Mouse (Mus musculus): ENCODE results near the gene Rpl14. TPM values are rescaled to one million over a fixed set of nuclear protein-coding genes. Genes with fewer than 3 reads are reported as not detected.
"Not testable (repeated sequence)": the region's sequence is repeated elsewhere in the genome, so short reads cannot be mapped to it uniquely, and the experiment has no call there.

The Rpl14 gene
- 730 and 733 TPM in 2 replicates for polyA plus RNA-seq (2015; fragmentation: Nextera tagmentation; extraction: Ambion mirVana)

- peaks cover 17% of the 10 kb centered on the region for H3K4me1 ChIP-seq (ENCODE audit: insufficient read depth, low read length)
- peak within 1 kb of the TSS; percentile 70 for H3K4me3 ChIP-seq (ENCODE audit: low read length)
- H3K4me2 ChIP-seq (replicated peaks; ENCODE audit: low read depth, low read length), result peak within 1 kb of the TSS; percentile 87
- H3K9ac ChIP-seq (replicated peaks; ENCODE audit: low read length), result peak within 1 kb of the TSS; percentile 81
- ATAC-seq (ENCODE audit: low FRiP score, low TSS enrichment), result peak; percentile 95
- peak within 1 kb of the TSS; percentile 74 for H3K27ac ChIP-seq (ENCODE audit: low read length)
- WGBS, result 5% methylated on average over 43 of the region's 43 CpGs
- H3K36me3 ChIP-seq (ENCODE audit: insufficient read depth, low read length), result peaks cover 34% of the 10 kb centered on the region
- no peaks in the 10 kb centered on the region for H3K9me3 ChIP-seq (ENCODE audit: low read length)
- H3K27me3 ChIP-seq (ENCODE audit: insufficient read depth, low read length), result no peaks in the 10 kb centered on the region
Measured at GRCm38 (mm10) chr9:120570741-120571592, at the start of gene Rpl14. Rpl14 (plus strand) TSS chr9:120571444.

DNA sequence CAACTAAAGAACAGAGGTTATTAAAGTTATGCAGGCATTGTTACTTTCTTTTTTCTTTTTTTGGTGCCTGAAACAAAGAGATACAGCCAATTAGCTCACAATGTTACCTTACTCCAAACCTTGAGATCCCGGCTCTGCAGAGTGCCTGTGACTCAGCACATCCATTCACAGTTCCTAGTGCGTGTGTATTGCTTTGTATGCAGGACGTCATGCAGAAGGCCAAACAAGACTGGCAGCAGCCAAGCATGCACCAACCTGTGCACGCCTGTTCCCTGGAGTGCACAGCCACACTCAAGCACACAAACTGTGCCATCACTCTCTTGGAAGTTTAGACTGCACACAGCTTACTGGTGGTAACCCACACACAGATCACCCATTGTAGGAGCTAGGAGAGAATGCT lies 44.0 kb upstream of the Rpl14 start:
- WGBS, result 73% methylated on average over 4 of the region's 4 CpGs
- no peak for ATAC-seq (ENCODE audit: low FRiP score, low TSS enrichment)
- Histone ChIP-seq H3K4me2 (replicated peaks; ENCODE audit: low read depth, low read length) (no peak overlapping the region), H3K4me1 (ENCODE audit: insufficient read depth, low read length) (no peaks in the 10 kb centered on the region), H3K27me3 (ENCODE audit: insufficient read depth, low read length) (no peaks in the 10 kb centered on the region), H3K9me3 (ENCODE audit: low read length) (no peaks in the 10 kb centered on the region), H3K9ac (replicated peaks; ENCODE audit: low read length) (no peak overlapping the region), H3K36me3 (ENCODE audit: insufficient read depth, low read length) (no peaks in the 10 kb centered on the region), H3K27ac (ENCODE audit: low read length) (no peak overlapping the region), H3K4me3 (ENCODE audit: low read length) (no peak overlapping the region)

GRCm38 (mm10) chr9:120527919-120528318 lies 43.3 kb upstream of the Rpl14 start:
- H3K27ac ChIP-seq (ENCODE audit: low read length), result no peak overlapping the region

GRCm38 (mm10) chr9:120528815-120529510 lies 42.3 kb upstream of the Rpl14 start:
- Histone ChIP-seq H3K4me1 (ENCODE audit: insufficient read depth, low read length) (no peaks in the 10 kb centered on the region), H3K9ac (replicated peaks; ENCODE audit: low read length) (no peak overlapping the region), H3K27me3 (ENCODE audit: insufficient read depth, low read length) (no peaks in the 10 kb centered on the region), H3K27ac (ENCODE audit: low read length) (no peak overlapping the region), H3K4me2 (replicated peaks; ENCODE audit: low read depth, low read length) (no peak overlapping the region), H3K4me3 (ENCODE audit: low read length) (no peak overlapping the region), H3K9me3 (ENCODE audit: low read length) (peaks cover 2% of the 10 kb centered on the region; the same call in 1 of the 2 replicates), H3K36me3 (ENCODE audit: insufficient read depth, low read length) (no peaks in the 10 kb centered on the region)
- no peak for ATAC-seq (ENCODE audit: low FRiP score, low TSS enrichment)
- WGBS, result 88% methylated on average over 17 of the region's 17 CpGs

More at GRCm38 (mm10) chr9:120527919-120528318, 43.3 kb upstream of the Rpl14 start:
- Histone ChIP-seq H3K9me3 (ENCODE audit: low read length) (no peaks in the 10 kb centered on the region), H3K4me2 (replicated peaks; ENCODE audit: low read depth, low read length) (no peak overlapping the region), H3K9ac (replicated peaks; ENCODE audit: low read length) (no peak overlapping the region), H3K27me3 (ENCODE audit: insufficient read depth, low read length) (no peaks in the 10 kb centered on the region), H3K36me3 (ENCODE audit: insufficient read depth, low read length) (no peaks in the 10 kb centered on the region), H3K4me3 (ENCODE audit: low read length) (no peak overlapping the region), H3K4me1 (ENCODE audit: insufficient read depth, low read length) (no peaks in the 10 kb centered on the region)
- no peak for ATAC-seq (ENCODE audit: low FRiP score, low TSS enrichment)
- WGBS, result 92% methylated on average over 8 of the region's 8 CpGs

DNA sequence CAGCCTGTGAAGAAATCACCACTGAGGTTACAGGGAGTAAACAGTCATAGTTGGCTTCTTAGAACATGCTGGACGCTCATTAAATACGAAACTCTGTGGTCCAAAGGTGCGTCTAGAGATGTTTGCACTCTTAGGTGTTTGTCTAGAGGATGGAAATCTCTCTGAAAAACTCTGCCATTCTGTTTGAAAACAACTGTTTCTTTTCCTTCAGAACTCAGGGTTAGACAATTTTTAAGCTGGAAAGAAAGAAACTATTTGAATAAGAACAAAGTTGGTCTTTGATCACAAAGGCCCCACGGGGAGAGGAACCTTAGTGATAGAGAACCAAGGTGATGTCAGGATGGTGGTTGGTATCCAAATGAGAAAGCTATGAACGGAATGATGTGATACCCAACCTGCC lies 40.8 kb upstream of the Rpl14 start:
- peaks cover 3% of the 10 kb centered on the region; the same call in 1 of the 2 replicates for H3K9me3 ChIP-seq (ENCODE audit: low read length)
- H3K4me2 ChIP-seq (replicated peaks; ENCODE audit: low read depth, low read length), result no peak overlapping the region
- H3K27me3 ChIP-seq (ENCODE audit: insufficient read depth, low read length), result no peaks in the 10 kb centered on the region
- no peaks in the 10 kb centered on the region for H3K4me1 ChIP-seq (ENCODE audit: insufficient read depth, low read length)
- no peak for ATAC-seq (ENCODE audit: low FRiP score, low TSS enrichment)
- H3K27ac ChIP-seq (ENCODE audit: low read length), result no peak overlapping the region
- no peaks in the 10 kb centered on the region for H3K36me3 ChIP-seq (ENCODE audit: insufficient read depth, low read length)
- WGBS, result 86% methylated on average over 5 of the region's 5 CpGs
- H3K9ac ChIP-seq (replicated peaks; ENCODE audit: low read length), result no peak overlapping the region
- H3K4me3 ChIP-seq (ENCODE audit: low read length), result no peak overlapping the region

GRCm38 (mm10) chr9:120532062-120532461 lies 39.2 kb upstream of the Rpl14 start:
- no peaks in the 10 kb centered on the region for H3K4me1 ChIP-seq (ENCODE audit: insufficient read depth, low read length)

GRCm38 (mm10) chr9:120532691-120533090 lies 38.6 kb upstream of the Rpl14 start:
- H3K27me3 ChIP-seq (ENCODE audit: insufficient read depth, low read length), result no peaks in the 10 kb centered on the region
- H3K36me3 ChIP-seq (ENCODE audit: insufficient read depth, low read length), result no peaks in the 10 kb centered on the region
- ATAC-seq (ENCODE audit: low FRiP score, low TSS enrichment), result no peak
- H3K27ac ChIP-seq (ENCODE audit: low read length), result no peak overlapping the region
- peaks cover 3% of the 10 kb centered on the region; the same call in 1 of the 2 replicates for H3K9me3 ChIP-seq (ENCODE audit: low read length)
- 90% methylated on average over 5 of the region's 6 CpGs for WGBS
- no peak overlapping the region for H3K4me2 ChIP-seq (replicated peaks; ENCODE audit: low read depth, low read length)
- H3K4me1 ChIP-seq (ENCODE audit: insufficient read depth, low read length), result no peaks in the 10 kb centered on the region
- H3K9ac ChIP-seq (replicated peaks; ENCODE audit: low read length), result no peak overlapping the region
- no peak overlapping the region for H3K4me3 ChIP-seq (ENCODE audit: low read length)

More at GRCm38 (mm10) chr9:120532062-120532461, 39.2 kb upstream of the Rpl14 start:
- no peaks in the 10 kb centered on the region for H3K27me3 ChIP-seq (ENCODE audit: insufficient read depth, low read length)
- WGBS, result 81% methylated on average over 6 of the region's 6 CpGs
- no peak for ATAC-seq (ENCODE audit: low FRiP score, low TSS enrichment)
- peaks cover 3% of the 10 kb centered on the region; the same call in 1 of the 2 replicates for H3K9me3 ChIP-seq (ENCODE audit: low read length)
- H3K9ac ChIP-seq (replicated peaks; ENCODE audit: low read length), result no peak overlapping the region
- H3K36me3 ChIP-seq (ENCODE audit: insufficient read depth, low read length), result no peaks in the 10 kb centered on the region
- H3K4me3 ChIP-seq (ENCODE audit: low read length), result no peak overlapping the region
- no peak overlapping the region for H3K4me2 ChIP-seq (replicated peaks; ENCODE audit: low read depth, low read length)
- H3K27ac ChIP-seq (ENCODE audit: low read length), result no peak overlapping the region

- H3K27ac ChIP-seq (ENCODE audit: low read length); H3K36me3 ChIP-seq (ENCODE audit: insufficient read depth, low read length); H3K9ac ChIP-seq (replicated peaks; ENCODE audit: low read length); H3K9me3 ChIP-seq (ENCODE audit: low read length); ATAC-seq (ENCODE audit: low FRiP score, low TSS enrichment); H3K4me3 ChIP-seq (ENCODE audit: low read length); H3K27me3 ChIP-seq (ENCODE audit: insufficient read depth, low read length); H3K4me2 ChIP-seq (replicated peaks; ENCODE audit: low read depth, low read length); H3K4me1 ChIP-seq (ENCODE audit: insufficient read depth, low read length): not testable (repeated sequence)
- WGBS, result 95% methylated on average over 8 of the region's 8 CpGs
Measured at GRCm38 (mm10) chr9:120533446-120533950, 37.7 kb upstream of the Rpl14 start.

GRCm38 (mm10) chr9:120539662-120540251 lies 31.5 kb upstream of the Rpl14 start, which contains the start of gene Entpd3:
Entpd3 (plus strand) TSS chr9:120539818.
- Histone ChIP-seq H3K9ac (replicated peaks; ENCODE audit: low read length) (peak within 1 kb of the TSS; percentile 63), H3K36me3 (ENCODE audit: insufficient read depth, low read length) (no peaks in the 10 kb centered on the region), H3K4me2 (replicated peaks; ENCODE audit: low read depth, low read length) (peak within 1 kb of the TSS; percentile 95), H3K4me3 (ENCODE audit: low read length) (peak within 1 kb of the TSS; percentile 49), H3K9me3 (ENCODE audit: low read length) (no peaks in the 10 kb centered on the region), H3K27me3 (ENCODE audit: insufficient read depth, low read length) (peaks cover 22% of the 10 kb centered on the region), H3K4me1 (ENCODE audit: insufficient read depth, low read length) (peaks cover 8% of the 10 kb centered on the region), H3K27ac (ENCODE audit: low read length) (no peak within 1 kb of the TSS)
- peak; percentile 52 for ATAC-seq (ENCODE audit: low FRiP score, low TSS enrichment)
- WGBS, result 1% methylated on average over 31 of the region's 31 CpGs

All from kidney, embryonic 16.5 days (tissue).